Mouse (Mus musculus) left cerebral cortex, adult 2 months (tissue): ENCODE data around the gene Lss. TPM values are rescaled to one million over a fixed set of nuclear protein-coding genes. Genes with fewer than 3 reads are reported as not detected.

Experiments
- DNase-seq, 2 experiments: peaks; one replicate each; pipeline ENCODE4 v3.0.0; 2021 to 2022; ENCODE audit warnings: low spot score in 2 of 2, mixed read lengths in 1 of 2; ENCODE audit errors: extremely low spot score in 1 of 2
- H3K27ac ChIP-seq: fragments of 200-600 bp; 2 replicates; pipeline ENCODE4 v1.8.1; 2022
- H3K4me3 ChIP-seq: fragments of 200-600 bp; 2 replicates; pipeline ENCODE4 v1.8.1; 2022
- CTCF ChIP-seq: fragments of 200-600 bp; IDR thresholded peaks from 2 replicates; pipeline ENCODE4 v1.8.1; 2022; ENCODE audit warnings: antibody characterized with exemption, mild to moderate bottlenecking, moderate library complexity
- intact Hi-C: fragments of 180-260 bp; cut with DNase I; formaldehyde crosslinking; loops from one replicate; pipeline ENCODE4 v1.15.1; 2025
- total RNA-seq, 2 experiments: library from RNA; stranded (reverse); gene quantifications; 2 replicates each; pipeline ENCODE4 v1.2.3; 2021

The Lss gene
- total RNA-seq, 2 experiments from 2014 or later, result 38.8 to 44.1 TPM

DNA sequence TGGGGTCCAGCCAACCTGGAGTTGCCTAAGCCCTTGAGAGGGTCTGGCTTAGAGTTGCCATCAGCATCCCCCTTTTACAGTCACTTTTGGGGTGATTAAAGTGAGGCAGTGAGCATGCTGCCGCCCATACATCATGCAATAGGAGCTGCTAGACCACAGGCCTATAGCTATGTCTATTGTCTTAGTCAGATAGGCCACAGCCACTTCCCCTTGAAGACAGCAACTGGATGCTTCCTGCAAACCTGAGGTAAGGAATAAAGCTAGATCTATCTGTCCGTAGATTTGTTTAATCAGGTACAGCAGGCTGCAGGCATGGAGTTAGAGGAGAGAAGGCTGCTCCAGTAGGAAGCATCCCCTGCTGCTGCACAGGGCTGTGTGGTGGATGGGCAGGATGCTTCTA lies 39.7 kb downstream of the Lss start:
- DNase-seq, result no peak
- H3K27ac ChIP-seq, result no peak overlapping the region
- no peak for TF ChIP-seq CTCF
- intact Hi-C loops, result no loop called here
- H3K4me3 ChIP-seq, result no peak overlapping the region

DNA sequence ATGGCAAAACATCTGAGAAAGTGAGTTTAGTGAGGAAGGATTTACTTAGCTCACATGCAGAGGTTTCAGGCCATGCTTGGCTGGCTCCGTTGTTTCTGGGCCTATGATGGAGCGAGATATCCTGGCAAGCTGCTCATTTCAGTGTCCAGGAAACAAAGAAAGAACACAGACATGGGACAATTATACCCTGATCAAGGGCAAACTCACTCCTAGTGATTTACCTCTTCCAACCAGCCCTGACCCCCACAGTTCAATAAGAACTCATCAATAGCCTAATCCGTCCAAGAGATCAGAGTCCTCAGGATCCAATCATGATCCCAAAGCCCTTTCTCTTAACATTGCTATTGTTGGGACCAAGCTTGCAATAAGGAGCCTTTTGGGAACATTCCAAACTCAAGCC lies 40.8 kb downstream of the Lss start:
- DNase-seq, result no peak
- no peak overlapping the region for H3K27ac ChIP-seq
- TF ChIP-seq CTCF, result no peak
- intact Hi-C loops, result no loop called here
- no peak overlapping the region for H3K4me3 ChIP-seq

DNA sequence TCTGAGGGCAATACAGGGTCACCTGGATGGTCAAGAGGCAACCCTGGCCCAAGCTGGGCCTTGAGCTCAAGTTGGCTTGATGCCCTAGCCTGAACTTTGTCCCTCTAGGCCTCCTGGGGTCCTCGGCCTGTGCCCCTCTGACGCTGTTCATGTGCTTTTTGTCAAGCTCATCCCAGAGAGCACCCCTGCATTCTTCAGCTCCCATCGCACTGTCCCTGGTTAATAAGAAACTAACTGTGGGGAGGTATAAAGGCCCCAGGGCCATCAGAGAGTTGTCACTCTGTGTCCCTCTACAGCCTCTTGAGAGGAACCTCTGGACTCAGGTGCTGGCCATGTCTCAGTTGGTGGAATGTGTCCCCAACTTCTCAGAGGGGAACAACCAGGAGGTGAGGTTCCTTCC lies 44.0 kb downstream of the Lss start, which contains the start of gene Ftcd:
Ftcd (plus strand) TSS at position 275 of the 400 bp plus-strand sequence.
- H3K4me3 ChIP-seq, result no peak within 1 kb of the TSS
- DNase-seq, result no peak
- H3K27ac ChIP-seq, result no peak within 1 kb of the TSS
- intact Hi-C loops, result no loop called here
- TF ChIP-seq CTCF, result no peak

DNA sequence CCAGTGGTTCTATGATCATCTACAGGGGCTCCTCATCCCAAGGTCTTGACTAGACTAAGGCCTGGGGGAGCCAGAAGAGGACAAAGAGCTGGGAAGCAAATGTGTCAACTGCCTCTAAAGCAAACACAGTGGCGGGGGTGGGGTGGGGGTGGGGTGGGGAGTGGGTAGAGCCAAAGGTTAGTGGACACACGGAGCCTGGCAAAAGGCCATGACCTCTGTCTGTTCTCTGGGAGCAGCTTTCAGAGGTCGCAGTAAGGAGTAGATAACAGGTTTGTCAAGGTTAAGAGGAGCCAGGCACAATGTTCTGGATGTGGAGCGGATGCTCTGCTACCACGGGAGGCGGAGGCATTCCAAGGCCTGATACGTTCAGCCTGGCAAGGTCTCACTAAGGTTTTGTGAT lies 45.5 kb downstream of the Lss start:
- Histone ChIP-seq H3K4me3 (no peak overlapping the region), H3K27ac (no peak overlapping the region)
- DNase-seq, result no peak
- TF ChIP-seq CTCF, result no peak
- intact Hi-C loops, result no loop called here

DNA sequence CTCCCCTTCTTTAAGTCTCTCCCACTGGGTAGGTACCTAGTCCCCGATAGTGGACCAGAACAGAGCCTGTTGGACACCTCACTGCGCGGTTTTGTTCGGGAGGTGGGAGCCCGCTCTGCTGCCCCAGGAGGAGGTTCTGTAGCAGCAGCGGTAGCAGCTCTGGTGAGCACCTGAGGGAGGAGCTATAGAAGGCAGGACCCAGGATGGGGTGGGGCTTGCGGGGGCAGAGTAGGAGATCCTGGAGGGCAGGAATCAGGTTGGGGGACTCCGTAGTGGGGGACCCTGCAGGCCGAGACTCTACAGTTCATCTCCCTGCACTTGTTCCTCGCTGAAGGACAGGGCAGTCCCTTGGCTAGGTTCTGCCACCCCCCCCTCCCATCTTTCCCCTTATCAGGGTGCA lies 52.8 kb downstream of the Lss start:
- no peak overlapping the region for H3K4me3 ChIP-seq
- intact Hi-C loops, result no loop called here
- TF ChIP-seq CTCF, result no peak
- no peak for DNase-seq
- H3K27ac ChIP-seq, result no peak overlapping the region

DNA sequence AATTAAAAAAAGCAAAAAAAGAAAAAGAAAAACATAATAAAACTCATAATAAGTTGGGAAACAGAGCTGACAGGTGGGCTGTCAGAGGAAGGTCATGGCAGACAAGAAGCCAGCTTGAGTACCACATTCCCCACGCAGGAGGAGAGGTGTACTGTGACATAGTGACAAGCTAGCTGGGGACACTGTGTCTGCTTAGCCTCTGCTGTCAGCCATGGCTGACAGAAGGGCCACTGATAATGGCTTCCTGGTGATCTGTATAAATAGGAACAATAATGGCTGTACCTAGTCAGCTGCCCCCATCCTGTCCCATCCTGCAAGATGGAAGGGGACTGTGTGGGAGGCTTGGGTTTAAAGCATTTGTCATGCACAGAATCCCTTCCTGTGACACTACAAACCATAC lies 54.8 kb downstream of the Lss start:
- H3K4me3 ChIP-seq, result no peak overlapping the region
- no peak overlapping the region for H3K27ac ChIP-seq
- no peak for DNase-seq
- TF ChIP-seq CTCF, result no peak
- intact Hi-C loops, result no loop called here

DNA sequence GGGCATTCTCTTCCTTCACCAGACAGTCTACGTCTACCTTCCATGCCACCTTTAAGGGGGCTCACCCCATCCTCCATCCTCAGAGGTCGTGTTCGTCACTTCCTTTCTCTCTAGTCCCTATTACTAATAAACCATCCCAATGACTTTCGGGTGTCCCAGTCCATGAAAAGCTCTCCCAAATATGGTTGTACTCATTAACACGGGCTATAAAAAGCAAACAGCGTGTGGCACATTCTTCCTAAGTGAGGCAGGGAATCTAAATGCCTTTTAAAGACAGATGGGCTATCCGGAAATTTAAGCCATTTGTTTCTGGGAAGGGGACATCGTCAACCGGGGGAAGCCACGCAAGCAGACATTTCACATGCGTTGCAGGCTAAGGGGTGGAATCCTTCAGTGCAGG lies 58.8 kb downstream of the Lss start:
- intact Hi-C loops, result no loop called here
- Histone ChIP-seq H3K27ac (no peak overlapping the region), H3K4me3 (no peak overlapping the region)
- no peak for DNase-seq
- no peak for TF ChIP-seq CTCF

DNA sequence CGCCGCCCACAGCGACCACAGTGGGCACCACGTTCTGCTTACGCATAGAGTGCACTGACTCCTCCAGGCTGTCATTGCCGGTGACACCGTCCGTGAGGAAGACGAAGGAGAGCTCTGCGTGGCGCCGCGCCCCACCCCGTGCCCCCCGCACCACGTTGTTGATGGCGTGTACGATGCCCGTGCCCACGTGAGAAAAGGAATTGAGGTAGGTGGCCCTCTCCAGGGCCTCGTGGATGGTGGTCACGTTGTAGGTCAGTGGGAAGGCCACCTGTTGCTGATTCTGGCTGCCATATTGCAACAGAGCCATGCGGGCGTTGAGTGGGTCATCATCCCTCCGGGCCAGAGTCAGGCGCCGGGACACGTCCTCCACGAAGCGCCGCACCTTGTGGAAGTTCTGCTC lies 65.0 kb downstream of the Lss start:
- TF ChIP-seq CTCF, result no peak
- DNase-seq, result no peak
- Histone ChIP-seq H3K4me3 (no peak overlapping the region), H3K27ac (no peak overlapping the region)
- intact Hi-C loops, result no loop called here

DNA sequence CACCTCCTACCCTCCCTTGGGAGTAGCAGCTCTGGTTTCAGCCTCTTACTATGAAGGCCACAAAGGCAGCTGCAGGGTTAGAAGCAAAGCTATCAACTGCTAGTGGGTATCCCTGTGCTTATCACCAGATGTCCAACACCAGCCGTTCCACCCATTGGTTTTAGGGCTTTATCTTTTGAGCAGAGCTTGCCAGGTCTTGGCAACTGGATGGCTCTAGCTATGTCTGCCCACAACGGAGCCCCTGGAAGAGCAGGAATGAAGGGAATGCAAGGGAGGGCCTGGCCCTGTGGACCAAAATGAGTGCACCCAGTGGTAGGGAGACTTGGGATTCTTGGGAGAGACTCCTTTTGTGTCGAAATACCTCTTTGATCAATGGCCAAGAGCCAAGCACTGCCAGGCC lies 71.3 kb downstream of the Lss start:
- H3K27ac ChIP-seq, result no peak overlapping the region
- TF ChIP-seq CTCF, result no peak
- intact Hi-C loops, result no loop called here

More for the DNA sequence above, 71.3 kb downstream of the Lss start:
- H3K4me3 ChIP-seq, result no peak overlapping the region
- no peak for DNase-seq

Other genes starting within 250 kb of the Lss start
- 10 to 100 TPM; 61.4 to 63.6 TPM for gene Dip2a, start 186.3 kb upstream of the Lss start, total RNA-seq
- gene AC141477.1, start 91.1 kb upstream of the Lss start, total RNA-seq, result not detected
- 10 to 100 TPM; 22.8 to 26.6 TPM for gene Pcnt, start 88.8 kb upstream of the Lss start, total RNA-seq
- not detected for gene 2610028H24Rik, start 82.5 kb upstream of the Lss start, total RNA-seq
- 10 to 100 TPM; 48.4 to 49.0 TPM for gene Mcm3ap, start 62.7 kb upstream of the Lss start, total RNA-seq
- 1 to 10 TPM; 4.2 to 4.5 TPM for gene Ybey, start 62.5 kb upstream of the Lss start, total RNA-seq
- gene Spatc1l, start 30.7 kb downstream of the Lss start, total RNA-seq, result not detected
- not detected for gene Ftcd, start 44.1 kb downstream of the Lss start, total RNA-seq
- gene Col6a2, start 92.0 kb downstream of the Lss start, total RNA-seq, result 1 to 10 TPM; 9.1 to 9.5 TPM
- gene Col6a1, start 194.6 kb downstream of the Lss start, total RNA-seq, result 10 to 100 TPM; 37.5 to 51.9 TPM